Mouse (Mus musculus) megakaryocyte, embryonic 14.5 days (primary cell): ENCODE data around the gene Vps52. TPM values are rescaled to one million over a fixed set of nuclear protein-coding genes. Genes with fewer than 3 reads are reported as not detected.
A peak's percentile ranks its signal among the peaks of the same experiment; 100 is the strongest.
"Not testable (repeated sequence)": the region's sequence is repeated elsewhere in the genome, so short reads cannot be mapped to it uniquely, and the experiment has no call there.

Source experiments
- H3K27me3 ChIP-seq: replicated peaks from 2 replicates; pipeline ENCODE3; 2012; ENCODE audit warnings: inconsistent platforms
- H3K36me3 ChIP-seq: replicated peaks from 2 replicates; pipeline ENCODE3; 2012; ENCODE audit warnings: low read length, inconsistent platforms, mixed read lengths
- H3K4me1 ChIP-seq: 2 replicates; pipeline ENCODE4 v1.6.1; 2012; ENCODE audit warnings: inconsistent platforms
- H3K4me3 ChIP-seq: replicated peaks from 2 replicates; pipeline ENCODE3; 2012; ENCODE audit warnings: moderate library complexity, mild to moderate bottlenecking, inconsistent platforms
- H3K9me3 ChIP-seq: 2 replicates; pipeline ENCODE4 v1.6.1; 2012; ENCODE audit warnings: inconsistent platforms
- FLI1 ChIP-seq: IDR thresholded peaks from 2 replicates; pipeline ENCODE4 v1.6.1; 2012; ENCODE audit warnings: low read length, inconsistent platforms, mixed read lengths
- GATA1 ChIP-seq: IDR thresholded peaks from 3 replicates; pipeline ENCODE4 v1.6.1; 2012; ENCODE audit warnings: mixed read lengths, low read length, inconsistent platforms, borderline replicate concordance
- polyA plus RNA-seq: library from polyadenylated mRNA; stranded (reverse); fragments of >175 nt; gene quantifications from 2 replicates; pipeline ENCODE4 v1.2.3, GENCODE M21; 2012; ENCODE audit warnings: low replicate concordance; ENCODE audit not compliant: insufficient read depth

Vps52 gene
- polyA plus RNA-seq, 1 experiment, result 75.8 TPM

GRCm38 (mm10) chr17:33980181-33981035, 24.8 kb downstream of the Vps52 start:
- H3K27me3 ChIP-seq, result peaks cover 27% of the 10 kb centered on the region

GRCm38 (mm10) chr17:33981192-33981909, 25.7 kb downstream of the Vps52 start:
- H3K27me3 ChIP-seq, result peaks cover 30% of the 10 kb centered on the region
- not testable (repeated sequence) for H3K9me3 ChIP-seq, H3K4me3 ChIP-seq, H3K36me3 ChIP-seq
- H3K4me1 ChIP-seq, result peaks cover 26% of the 10 kb centered on the region

More at GRCm38 (mm10) chr17:33980181-33981035, 24.8 kb downstream of the Vps52 start:
- Histone ChIP-seq H3K36me3 (no peaks in the 10 kb centered on the region), H3K9me3 (no peaks in the 10 kb centered on the region), H3K4me3 (peak overlapping the region; percentile 4), H3K4me1 (peaks cover 26% of the 10 kb centered on the region)
- TF ChIP-seq GATA1, result no peak
- TF ChIP-seq FLI1, result no peak

GRCm38 (mm10) chr17:33982136-33982535, 26.5 kb downstream of the Vps52 start:
- H3K4me3 ChIP-seq, H3K36me3 ChIP-seq, H3K9me3 ChIP-seq: not testable (repeated sequence)
- Histone ChIP-seq H3K27me3 (peaks cover 33% of the 10 kb centered on the region), H3K4me1 (peaks cover 26% of the 10 kb centered on the region)

GRCm38 (mm10) chr17:33991788-33992664, 36.4 kb downstream of the Vps52 start:
- TF ChIP-seq GATA1 (no peak), FLI1 (no peak)
- H3K27me3 ChIP-seq, result peaks cover 19% of the 10 kb centered on the region
- H3K36me3 ChIP-seq, result peaks cover 14% of the 10 kb centered on the region
- no peaks in the 10 kb centered on the region for H3K9me3 ChIP-seq
- peaks cover 15% of the 10 kb centered on the region for H3K4me1 ChIP-seq
- peak overlapping the region; percentile 64 for H3K4me3 ChIP-seq

GRCm38 (mm10) chr17:33994959-33995358, 39.3 kb downstream of the Vps52 start:
- H3K27me3 ChIP-seq, result no peaks in the 10 kb centered on the region
- no peaks in the 10 kb centered on the region for H3K9me3 ChIP-seq
- TF ChIP-seq GATA1 (no peak), FLI1 (no peak)
- peaks cover 17% of the 10 kb centered on the region for H3K36me3 ChIP-seq
- peaks cover 15% of the 10 kb centered on the region for H3K4me1 ChIP-seq
- peak overlapping the region; percentile 46 for H3K4me3 ChIP-seq

GRCm38 (mm10) chr17:33995651-33996050, 40.0 kb downstream of the Vps52 start:
- Histone ChIP-seq H3K9me3 (no peaks in the 10 kb centered on the region), H3K27me3 (no peaks in the 10 kb centered on the region), H3K4me3 (no peak overlapping the region), H3K4me1 (peaks cover 15% of the 10 kb centered on the region), H3K36me3 (peaks cover 17% of the 10 kb centered on the region)
- no peak for TF ChIP-seq FLI1
- TF ChIP-seq GATA1, result no peak

GRCm38 (mm10) chr17:33997025-33997424, 41.4 kb downstream of the Vps52 start:
- H3K36me3 ChIP-seq, result peaks cover 17% of the 10 kb centered on the region
- peaks cover 12% of the 10 kb centered on the region for H3K4me1 ChIP-seq
- H3K4me3 ChIP-seq, H3K27me3 ChIP-seq, H3K9me3 ChIP-seq: not testable (repeated sequence)

- H3K4me1 ChIP-seq, result peaks cover 11% of the 10 kb centered on the region
- H3K36me3 ChIP-seq, result peaks cover 17% of the 10 kb centered on the region
- H3K4me3 ChIP-seq, result peak overlapping the region; percentile 69
Observed at GRCm38 (mm10) chr17:33998697-33999096, 43.1 kb downstream of the Vps52 start.

GRCm38 (mm10) chr17:33999341-34000149, 43.9 kb downstream of the Vps52 start:
- TF ChIP-seq FLI1 (no peak), GATA1 (no peak)
- Histone ChIP-seq H3K4me1 (peaks cover 11% of the 10 kb centered on the region), H3K27me3 (no peaks in the 10 kb centered on the region), H3K4me3 (peak overlapping the region; percentile 92), H3K9me3 (peaks cover 5% of the 10 kb centered on the region; the same call in 1 of the 2 replicates), H3K36me3 (peaks cover 17% of the 10 kb centered on the region)

More at GRCm38 (mm10) chr17:33998697-33999096, 43.1 kb downstream of the Vps52 start:
- H3K9me3 ChIP-seq, H3K27me3 ChIP-seq: not testable (repeated sequence)
